Mouse (Mus musculus): Measurements from ENCODE around the gene Greb1.

Greb1 gene

GRCm38 (mm10) chr12:16634075-16634813 lies 166.4 kb downstream of the Greb1 start:
- DNase-seq (ENCODE audit: low spot score): peak; percentile 83

- no peak for DNase-seq (ENCODE audit: low spot score)
Measured at GRCm38 (mm10) chr12:16633235-16633634, 167.5 kb downstream of the Greb1 start.

DNA sequence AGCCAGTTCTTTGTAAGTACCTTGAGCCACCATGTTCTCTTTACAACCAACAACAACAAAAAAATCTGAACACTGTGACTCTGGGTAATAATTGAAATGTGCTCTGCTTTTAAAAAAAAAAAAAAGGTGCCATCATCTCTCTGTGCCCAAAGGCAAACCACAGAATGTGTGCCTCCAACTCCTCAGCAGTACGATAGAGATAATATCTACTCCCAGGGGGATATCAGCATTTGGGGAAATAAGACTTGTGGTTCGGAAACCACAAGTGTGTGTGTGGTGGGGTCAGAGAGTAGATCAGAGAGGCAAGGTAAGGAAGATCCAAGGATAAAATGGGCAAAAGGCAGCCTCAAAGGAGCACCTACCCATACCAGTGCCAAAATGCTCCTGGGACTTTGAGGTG lies 169.3 kb downstream of the Greb1 start:
- DNase-seq (ENCODE audit: low spot score): no peak

- no peak for DNase-seq (ENCODE audit: low spot score)
Measured at GRCm38 (mm10) chr12:16630866-16631185, 169.9 kb downstream of the Greb1 start.

GRCm38 (mm10) chr12:16630152-16630865 lies 170.4 kb downstream of the Greb1 start:
- DNase-seq (ENCODE audit: low spot score): no peak

Data from embryo, embryonic 10 days (tissue).